Mouse (Mus musculus): ENCODE results near the gene Fam19a4. TPM values are rescaled to one million over a fixed set of nuclear protein-coding genes. Genes with fewer than 3 reads are reported as not detected.
A peak's percentile ranks its signal among the peaks of the same experiment; 100 is the strongest.

The Fam19a4 gene
- 2.6 and 3.7 TPM in 2 replicates for polyA plus RNA-seq (2014; fragmentation: Nextera tagmentation; extraction: Ambion mirVana)

DNA sequence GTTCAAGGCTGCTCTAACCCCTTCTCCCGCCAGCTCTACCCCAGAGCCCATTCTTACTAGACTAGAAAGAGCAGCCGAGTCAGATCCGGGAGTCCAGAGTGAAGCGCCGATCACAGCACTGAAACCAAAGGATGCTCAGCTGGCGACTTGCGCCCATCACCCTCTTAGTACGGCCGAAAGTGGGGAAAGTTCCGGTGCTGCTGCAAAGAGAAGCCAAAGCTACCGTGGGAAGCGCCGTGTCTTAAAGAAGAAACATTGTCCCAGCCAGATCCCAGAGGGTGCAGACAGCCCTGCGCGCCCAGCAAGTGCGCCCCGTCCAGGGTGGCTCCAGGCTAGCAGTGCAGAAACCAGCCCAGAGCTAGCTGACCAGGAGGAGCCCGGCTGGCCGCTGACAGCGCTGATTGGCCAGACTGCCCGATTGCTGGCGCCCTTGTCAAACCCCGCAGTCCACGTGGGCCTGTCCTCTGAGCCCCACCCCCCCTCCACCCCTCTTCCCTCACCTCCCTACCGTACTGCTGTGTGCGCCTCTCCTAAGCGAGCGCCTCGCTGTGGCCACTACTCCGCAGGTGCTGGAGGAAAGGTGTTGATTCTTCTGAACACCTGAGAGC is at the start of gene Fam19a4:
Fam19a4 (minus strand) TSS at position 340 of the 608 bp plus-strand sequence.
- under 1% methylated on average over 30 of the region's 30 CpGs for WGBS
- Histone ChIP-seq H3K4me2 (replicated peaks) (peak within 1 kb of the TSS; percentile 72), H3K27me3 (ENCODE audit: control insufficient read depth, insufficient read depth, low read length) (peaks cover 19% of the 10 kb centered on the region), H3K9me3 (ENCODE audit: control insufficient read depth, low read length) (no peaks in the 10 kb centered on the region), H3K4me3 (replicated peaks; ENCODE audit: low read length) (peak within 1 kb of the TSS; percentile 35), H3K9ac (0 out of 2 replicates have a peak within 1 kb of the TSS, but pooled peaks have one; percentile 4), H3K4me1 (replicated peaks; ENCODE audit: control insufficient read depth, insufficient read depth, low read length) (peaks cover 12% of the 10 kb centered on the region; the same call in 1 of the 2 replicates), H3K36me3 (replicated peaks; ENCODE audit: control insufficient read depth, insufficient read depth) (no peaks in the 10 kb centered on the region), H3K27ac (no peak within 1 kb of the TSS)
- DNase-seq (ENCODE audit: low spot score) (no peak), ATAC-seq (ENCODE audit: low FRiP score) (peak; percentile 84)

DNA sequence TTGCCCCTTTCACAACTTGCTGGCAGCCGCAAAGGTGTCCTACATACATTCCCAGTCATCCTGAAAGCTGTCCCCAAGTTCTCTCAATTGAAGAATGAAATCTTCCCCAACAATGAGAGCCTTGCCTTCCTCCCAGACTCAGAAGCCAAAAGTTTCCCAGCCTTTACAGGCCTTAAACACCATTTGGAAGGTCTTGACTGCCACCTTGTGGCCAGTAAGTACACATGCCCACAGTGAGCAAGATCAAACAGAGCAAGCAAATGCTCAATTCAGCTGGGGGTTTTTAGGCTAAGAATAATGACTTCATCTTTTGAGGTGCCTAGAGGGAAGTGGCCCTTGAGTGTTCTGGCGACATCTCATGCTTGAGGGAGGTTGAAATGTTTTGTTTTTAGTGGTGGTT is 46.6 kb upstream of the Fam19a4 start:
- H3K9me3 ChIP-seq (ENCODE audit: control insufficient read depth, low read length) = no peaks in the 10 kb centered on the region
- H3K9ac ChIP-seq = no peak overlapping the region
- DNase-seq (ENCODE audit: low spot score) = peak; percentile 89
- no peaks in the 10 kb centered on the region for H3K36me3 ChIP-seq (replicated peaks; ENCODE audit: control insufficient read depth, insufficient read depth)
- H3K27ac ChIP-seq = no peak overlapping the region
- H3K4me1 ChIP-seq (replicated peaks; ENCODE audit: control insufficient read depth, insufficient read depth, low read length) = peaks cover 9% of the 10 kb centered on the region
- H3K27me3 ChIP-seq (ENCODE audit: control insufficient read depth, insufficient read depth, low read length) = no peaks in the 10 kb centered on the region
- 7% methylated on average over 2 of the region's 2 CpGs for WGBS
- H3K4me2 ChIP-seq (replicated peaks) = no peak overlapping the region
- no peak overlapping the region for H3K4me3 ChIP-seq (replicated peaks; ENCODE audit: low read length)
- peak; percentile 80; the same call in 1 of the 2 replicates for ATAC-seq (ENCODE audit: low FRiP score)

GRCm38 (mm10) chr6:97106106-97106505 is 45.9 kb upstream of the Fam19a4 start:
- H3K4me2 ChIP-seq (replicated peaks) = no peak overlapping the region
- no peaks in the 10 kb centered on the region for H3K36me3 ChIP-seq (replicated peaks; ENCODE audit: control insufficient read depth, insufficient read depth)
- H3K27ac ChIP-seq = no peak overlapping the region
- peaks cover 16% of the 10 kb centered on the region for H3K4me1 ChIP-seq (replicated peaks; ENCODE audit: control insufficient read depth, insufficient read depth, low read length)
- WGBS = 82% methylated on average over 8 of the region's 8 CpGs
- H3K27me3 ChIP-seq (ENCODE audit: control insufficient read depth, insufficient read depth, low read length) = no peaks in the 10 kb centered on the region
- no peak for ATAC-seq (ENCODE audit: low FRiP score)
- H3K9me3 ChIP-seq (ENCODE audit: control insufficient read depth, low read length) = no peaks in the 10 kb centered on the region
- no peak for DNase-seq (ENCODE audit: low spot score)
- no peak overlapping the region for H3K4me3 ChIP-seq (replicated peaks; ENCODE audit: low read length)
- no peak overlapping the region for H3K9ac ChIP-seq

GRCm38 (mm10) chr6:97104264-97104852 is 44.1 kb upstream of the Fam19a4 start:
- ATAC-seq (ENCODE audit: low FRiP score) = no peak
- 81% methylated on average over 7 of the region's 7 CpGs for WGBS
- Histone ChIP-seq H3K27ac (no peak overlapping the region), H3K27me3 (ENCODE audit: control insufficient read depth, insufficient read depth, low read length) (no peaks in the 10 kb centered on the region), H3K36me3 (replicated peaks; ENCODE audit: control insufficient read depth, insufficient read depth) (no peaks in the 10 kb centered on the region), H3K9ac (no peak overlapping the region), H3K4me2 (replicated peaks) (no peak overlapping the region), H3K4me1 (replicated peaks; ENCODE audit: control insufficient read depth, insufficient read depth, low read length) (peaks cover 16% of the 10 kb centered on the region), H3K4me3 (replicated peaks; ENCODE audit: low read length) (no peak overlapping the region), H3K9me3 (ENCODE audit: control insufficient read depth, low read length) (no peaks in the 10 kb centered on the region)
- DNase-seq (ENCODE audit: low spot score) = no peak

- DNase-seq (ENCODE audit: low spot score) (no peak), ATAC-seq (ENCODE audit: low FRiP score) (peak; percentile 58; the same call in 1 of the 2 replicates)
- Histone ChIP-seq H3K27me3 (ENCODE audit: control insufficient read depth, insufficient read depth, low read length) (no peaks in the 10 kb centered on the region), H3K27ac (no peak overlapping the region), H3K36me3 (replicated peaks; ENCODE audit: control insufficient read depth, insufficient read depth) (no peaks in the 10 kb centered on the region), H3K4me3 (replicated peaks; ENCODE audit: low read length) (no peak overlapping the region), H3K9me3 (ENCODE audit: control insufficient read depth, low read length) (no peaks in the 10 kb centered on the region), H3K4me1 (replicated peaks; ENCODE audit: control insufficient read depth, insufficient read depth, low read length) (peaks cover 16% of the 10 kb centered on the region), H3K9ac (no peak overlapping the region), H3K4me2 (replicated peaks) (peak overlapping the region; percentile 21)
- WGBS = 2% methylated on average over 15 of the region's 15 CpGs
These were observed 41.9 kb upstream of the Fam19a4 start for GRCm38 (mm10) chr6:97101958-97102702.

DNA sequence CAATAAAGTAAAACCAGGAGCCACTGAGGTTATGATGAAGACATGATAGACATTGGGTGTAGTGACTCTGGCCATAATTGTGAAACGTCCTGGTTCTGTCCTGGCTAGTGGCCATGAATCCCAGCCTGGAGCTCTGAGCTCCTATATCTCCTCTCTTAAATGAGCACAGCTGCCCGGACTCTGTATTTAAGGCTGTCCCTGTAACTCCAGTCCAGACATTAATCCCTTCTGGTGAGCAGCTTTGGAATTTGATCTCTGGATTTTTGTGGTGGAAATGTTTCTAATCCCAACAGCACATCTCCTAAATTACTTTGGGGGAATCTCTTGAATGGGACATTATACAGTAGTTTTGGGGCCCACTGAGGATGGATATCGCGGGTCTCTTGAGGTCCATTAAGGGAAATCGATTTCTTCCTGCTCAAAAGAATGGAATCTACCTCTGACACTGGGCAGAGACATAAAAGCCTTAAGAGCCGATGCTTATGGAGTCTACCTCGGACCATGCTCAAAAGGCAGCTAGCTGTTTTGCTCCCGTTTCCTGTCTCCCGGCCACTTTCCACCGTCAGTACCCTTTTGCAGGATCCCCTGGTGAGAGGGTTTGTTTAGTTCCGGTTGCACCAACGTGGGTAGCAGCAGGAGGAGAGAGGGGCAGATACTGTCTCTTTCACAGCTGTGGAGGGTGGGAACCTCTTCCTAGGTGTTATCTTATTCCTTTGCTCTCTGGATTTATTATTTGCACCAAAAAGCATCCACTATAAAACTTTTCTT is 41.2 kb upstream of the Fam19a4 start:
- Histone ChIP-seq H3K4me3 (replicated peaks; ENCODE audit: low read length) (no peak overlapping the region), H3K36me3 (replicated peaks; ENCODE audit: control insufficient read depth, insufficient read depth) (no peaks in the 10 kb centered on the region), H3K9ac (no peak overlapping the region), H3K9me3 (ENCODE audit: control insufficient read depth, low read length) (no peaks in the 10 kb centered on the region), H3K27ac (no peak overlapping the region), H3K27me3 (ENCODE audit: control insufficient read depth, insufficient read depth, low read length) (no peaks in the 10 kb centered on the region), H3K4me1 (replicated peaks; ENCODE audit: control insufficient read depth, insufficient read depth, low read length) (peaks cover 16% of the 10 kb centered on the region), H3K4me2 (replicated peaks) (peak overlapping the region; percentile 21)
- 22% methylated on average over 12 of the region's 12 CpGs for WGBS
- ATAC-seq (ENCODE audit: low FRiP score) (no peak), DNase-seq (ENCODE audit: low spot score) (no peak)

DNA sequence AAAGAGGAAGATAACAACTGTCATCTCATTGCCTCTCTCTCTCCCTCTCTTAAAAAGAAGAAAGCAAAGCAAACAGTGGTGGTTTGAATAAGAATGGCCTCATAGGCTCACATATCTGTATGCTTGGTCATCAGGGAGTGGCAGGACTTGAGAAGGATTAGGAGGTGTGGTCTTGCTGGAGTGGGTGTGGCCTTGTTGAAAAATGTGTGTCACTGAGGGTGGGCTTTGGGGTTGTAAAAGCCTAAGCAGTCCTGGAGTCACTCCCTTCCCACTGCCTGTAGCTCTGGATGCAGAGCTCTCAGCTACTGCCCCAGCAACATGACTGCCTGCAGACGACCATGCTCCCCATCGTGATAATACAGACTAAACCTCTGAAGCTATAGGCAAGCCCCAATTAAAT is 22.1 kb upstream of the Fam19a4 start:
- Histone ChIP-seq H3K4me1 (replicated peaks; ENCODE audit: control insufficient read depth, insufficient read depth, low read length) (no peaks in the 10 kb centered on the region), H3K4me2 (replicated peaks) (no peak overlapping the region), H3K4me3 (replicated peaks; ENCODE audit: low read length) (no peak overlapping the region), H3K36me3 (replicated peaks; ENCODE audit: control insufficient read depth, insufficient read depth) (no peaks in the 10 kb centered on the region), H3K27me3 (ENCODE audit: control insufficient read depth, insufficient read depth, low read length) (no peaks in the 10 kb centered on the region), H3K9ac (no peak overlapping the region), H3K9me3 (ENCODE audit: control insufficient read depth, low read length) (peaks cover 6% of the 10 kb centered on the region; the same call in 1 of the 2 replicates), H3K27ac (no peak overlapping the region)
- DNase-seq (ENCODE audit: low spot score) (no peak), ATAC-seq (ENCODE audit: low FRiP score) (no peak)
- WGBS = 84% methylated on average over 2 of the region's 2 CpGs

DNA sequence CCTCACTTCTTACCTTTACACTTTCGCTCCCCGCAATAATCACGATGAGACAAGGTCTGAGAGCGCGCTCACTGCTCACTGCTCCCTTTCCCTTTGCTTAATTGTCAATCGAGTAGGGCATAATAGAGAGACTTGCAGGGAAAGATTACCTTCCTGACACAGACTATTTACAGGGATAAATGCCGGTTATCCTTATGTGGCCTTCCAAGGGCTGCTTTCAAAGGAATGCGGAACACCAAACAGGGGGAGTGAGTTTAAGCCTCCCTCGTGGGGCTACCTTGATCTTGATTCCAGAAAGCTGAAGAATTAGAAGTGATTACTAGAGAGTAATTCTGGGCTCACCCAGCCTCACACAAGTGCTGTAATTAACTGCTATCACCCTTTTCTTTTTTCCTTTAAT is 19.8 kb upstream of the Fam19a4 start:
- Histone ChIP-seq H3K9me3 (ENCODE audit: control insufficient read depth, low read length) (no peaks in the 10 kb centered on the region), H3K4me2 (replicated peaks) (no peak overlapping the region), H3K4me3 (replicated peaks; ENCODE audit: low read length) (no peak overlapping the region), H3K27ac (peak overlapping the region; percentile 35; the same call in 1 of the 2 replicates), H3K9ac (no peak overlapping the region), H3K36me3 (replicated peaks; ENCODE audit: control insufficient read depth, insufficient read depth) (no peaks in the 10 kb centered on the region), H3K27me3 (ENCODE audit: control insufficient read depth, insufficient read depth, low read length) (no peaks in the 10 kb centered on the region), H3K4me1 (replicated peaks; ENCODE audit: control insufficient read depth, insufficient read depth, low read length) (no peaks in the 10 kb centered on the region)
- DNase-seq (ENCODE audit: low spot score) (no peak), ATAC-seq (ENCODE audit: low FRiP score) (no peak)
- 42% methylated on average over 9 of the region's 9 CpGs for WGBS

DNA sequence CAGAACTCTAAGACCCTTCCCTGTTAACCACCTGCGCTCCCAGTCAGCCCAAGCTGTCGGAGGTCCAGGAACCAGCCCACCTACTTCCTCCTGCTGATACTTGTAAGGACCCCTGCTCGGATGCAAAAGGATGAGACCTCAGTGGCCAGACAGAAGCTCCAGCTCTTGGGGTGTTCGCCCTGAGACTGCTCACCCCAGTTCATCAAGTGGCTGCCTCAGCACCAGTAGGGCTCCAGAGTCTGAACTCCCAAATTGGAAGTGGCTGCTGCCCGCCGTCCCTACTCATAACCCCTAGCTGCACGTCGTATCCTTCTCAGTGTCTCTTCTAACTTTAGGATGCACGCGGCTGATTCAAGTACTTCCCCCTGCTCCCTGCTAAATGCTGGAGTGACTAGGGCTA is 614 bp downstream of the Fam19a4 start:
- ATAC-seq (ENCODE audit: low FRiP score) (no peak), DNase-seq (ENCODE audit: low spot score) (no peak)
- Histone ChIP-seq H3K4me2 (replicated peaks) (peak overlapping the region; percentile 72), H3K4me3 (replicated peaks; ENCODE audit: low read length) (peak overlapping the region; percentile 35), H3K9me3 (ENCODE audit: control insufficient read depth, low read length) (no peaks in the 10 kb centered on the region), H3K4me1 (replicated peaks; ENCODE audit: control insufficient read depth, insufficient read depth, low read length) (peaks cover 12% of the 10 kb centered on the region; the same call in 1 of the 2 replicates), H3K36me3 (replicated peaks; ENCODE audit: control insufficient read depth, insufficient read depth) (no peaks in the 10 kb centered on the region), H3K9ac (0 out of 2 replicates have a peak overlapping the region, but pooled peaks have one; percentile 4), H3K27ac (no peak overlapping the region), H3K27me3 (ENCODE audit: control insufficient read depth, insufficient read depth, low read length) (peaks cover 19% of the 10 kb centered on the region)
- 5% methylated on average over 10 of the region's 10 CpGs for WGBS
